Mouse (Mus musculus) natural killer cell, adult 2 months (primary cell): ENCODE measurements around the gene Apip.

Experiments used
- DNase-seq, 2 experiments: peaks; one replicate each; pipeline ENCODE4 v3.0.0; 2022; ENCODE audit warnings: low spot score in 2 of 2

The Apip gene

DNA sequence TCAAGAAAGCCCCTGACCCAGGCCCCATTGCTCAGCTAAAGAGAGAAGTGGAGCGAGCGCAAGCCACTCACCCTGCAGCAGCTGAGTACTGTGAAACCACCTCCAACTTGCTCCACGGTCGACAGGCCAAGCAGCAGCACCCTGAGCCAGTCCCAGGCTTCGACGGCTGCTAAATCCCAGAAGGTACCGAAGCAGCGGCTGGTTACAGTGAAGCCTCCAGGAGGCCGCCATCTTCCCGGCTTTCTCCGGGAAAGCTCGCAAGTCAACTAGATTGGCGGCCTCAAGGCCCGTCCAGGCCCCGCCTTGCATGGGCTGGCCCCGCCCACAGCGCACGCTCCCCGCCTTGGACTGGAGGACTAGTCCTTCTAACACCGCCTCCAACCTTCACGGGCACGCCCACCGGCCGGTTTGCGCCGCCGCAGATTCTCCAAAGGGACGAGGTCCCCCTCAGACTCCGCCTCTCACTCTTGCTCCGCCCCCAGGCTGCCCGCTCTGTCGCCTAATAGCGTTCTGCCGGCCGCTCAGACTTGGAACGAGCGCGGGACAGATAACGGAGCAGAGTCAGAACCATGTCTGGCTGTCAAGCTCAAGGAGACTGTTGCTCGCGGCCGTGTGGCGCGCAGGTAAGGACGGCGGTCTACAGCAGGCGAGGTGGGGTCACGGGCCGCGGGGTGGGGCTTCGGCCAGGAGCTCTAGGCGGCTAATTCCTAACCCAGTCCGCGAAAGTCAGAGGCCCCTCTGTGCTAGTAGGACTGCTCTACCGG, at the start of gene Apip, which contains the start of gene Pdhx:
Gene Apip (plus strand): TSS at position 457 of the 764 bp plus-strand sequence.
Gene Pdhx (minus strand): TSS at position 295 of the 764 bp plus-strand sequence.
- DNase-seq = peak; percentile 100

DNA sequence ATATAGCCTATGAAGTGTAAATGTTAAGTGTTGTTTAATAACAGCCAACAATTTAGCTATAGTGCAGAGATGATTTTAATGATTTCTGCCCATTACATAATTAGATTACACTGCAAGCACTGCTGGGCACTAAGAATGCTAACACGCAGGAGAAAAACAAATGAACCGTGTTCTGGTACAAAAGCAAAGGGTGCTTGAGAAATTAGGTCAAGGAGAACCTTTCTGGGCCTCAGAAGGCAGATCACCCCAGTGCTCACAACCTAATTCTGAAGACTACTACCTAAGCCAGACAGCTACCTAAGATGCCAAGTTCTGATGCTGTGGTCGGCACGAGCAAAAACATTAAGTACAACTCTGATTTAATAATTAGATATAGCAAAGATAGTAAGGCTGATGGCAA, 35.6 kb upstream of the Apip start:
- no peak for DNase-seq

DNA sequence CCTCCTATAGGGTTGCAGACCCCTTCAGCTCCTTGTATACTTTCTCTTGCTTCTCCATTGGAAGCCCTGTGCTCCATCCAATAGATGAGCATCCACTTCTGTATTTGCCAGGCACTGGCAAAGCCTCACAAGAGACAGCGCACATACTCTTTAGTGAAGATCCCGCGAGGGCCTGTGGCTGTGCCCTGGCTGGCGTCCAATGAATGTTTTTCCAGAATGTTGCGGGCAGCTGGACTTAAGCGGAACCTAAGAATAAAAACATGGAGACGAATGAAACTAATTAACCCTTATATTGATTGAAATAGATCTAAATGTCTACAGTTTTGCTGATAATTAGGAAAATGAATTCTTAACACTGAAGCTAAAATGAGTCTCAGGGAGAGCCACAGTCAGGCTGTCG, 32.6 kb upstream of the Apip start:
- DNase-seq = no peak

- DNase-seq = no peak
Observed at GRCm38 (mm10) chr2:103045286-103045685, 28.2 kb upstream of the Apip start.

GRCm38 (mm10) chr2:103051937-103052893, 21.3 kb upstream of the Apip start:
- DNase-seq = peak in 1 of 2 experiments; percentile 61

- DNase-seq = no peak
Observed at GRCm38 (mm10) chr2:103055820-103056219, 17.7 kb upstream of the Apip start.

- DNase-seq = no peak
Observed at GRCm38 (mm10) chr2:103058266-103058665, 15.2 kb upstream of the Apip start.

GRCm38 (mm10) chr2:103062865-103063264, 10.6 kb upstream of the Apip start:
- DNase-seq = peak; percentile 16 to 42

GRCm38 (mm10) chr2:103066683-103067551, 6.6 kb upstream of the Apip start:
- DNase-seq = no peak

GRCm38 (mm10) chr2:103067552-103068207, 5.8 kb upstream of the Apip start:
- no peak for DNase-seq

GRCm38 (mm10) chr2:103068602-103069001, 4.9 kb upstream of the Apip start:
- DNase-seq = no peak

DNA sequence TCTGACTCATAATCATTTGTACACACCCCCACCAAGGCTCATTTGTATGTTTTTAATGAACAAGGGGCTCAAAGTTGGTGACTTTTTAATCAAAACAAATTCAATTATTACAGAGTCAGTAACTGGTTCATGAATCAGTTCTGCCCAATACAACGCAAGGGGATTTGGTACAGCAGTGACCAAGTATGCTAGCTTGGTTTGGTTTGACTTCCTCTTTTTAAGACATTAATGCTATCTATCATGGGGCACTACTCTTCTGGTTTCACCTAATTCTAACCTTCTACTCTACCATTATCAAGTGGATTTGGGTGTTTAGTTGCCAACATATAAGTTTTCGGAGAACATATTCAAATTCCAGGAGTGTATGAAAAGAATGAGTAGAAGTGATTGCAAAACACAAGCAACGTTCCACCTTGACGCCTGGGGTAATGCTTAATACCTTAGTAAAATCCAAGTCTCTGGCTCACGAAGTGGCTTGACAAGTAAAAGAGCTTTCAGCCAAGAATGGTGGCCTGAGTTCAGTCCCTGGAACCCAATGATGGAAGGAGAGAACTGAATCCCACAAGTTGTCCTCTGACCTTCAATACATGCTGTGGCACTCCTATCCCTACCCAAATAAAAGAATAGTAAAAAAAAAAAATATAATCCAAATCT, 3.6 kb upstream of the Apip start:
- DNase-seq = no peak

GRCm38 (mm10) chr2:103070586-103070985, 2.9 kb upstream of the Apip start:
- no peak for DNase-seq

GRCm38 (mm10) chr2:103081117-103081516, 7.6 kb downstream of the Apip start:
- no peak for DNase-seq

- no peak for DNase-seq
Observed at GRCm38 (mm10) chr2:103081706-103082105, 8.2 kb downstream of the Apip start.

DNA sequence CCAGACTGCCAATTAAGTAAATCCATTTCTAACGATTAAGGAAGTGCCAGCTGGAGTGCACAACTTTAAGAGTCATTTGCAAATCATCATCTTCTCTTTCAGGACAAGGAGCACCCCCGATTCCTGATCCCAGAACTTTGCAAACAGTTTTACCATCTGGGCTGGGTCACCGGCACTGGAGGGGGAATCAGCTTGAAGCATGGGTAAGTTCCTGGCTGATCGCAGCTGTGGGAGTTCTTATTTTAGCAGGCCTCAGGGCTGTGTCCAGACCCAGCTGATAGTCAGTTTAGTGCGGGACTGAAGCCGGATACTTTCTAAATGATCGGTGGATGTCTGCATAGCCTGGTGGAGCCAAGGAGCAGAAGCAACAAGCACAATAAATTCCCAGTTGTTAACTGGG, 9.4 kb downstream of the Apip start:
- no peak for DNase-seq

GRCm38 (mm10) chr2:103084451-103084850, 11.0 kb downstream of the Apip start:
- peak; percentile 7 to 21 for DNase-seq

GRCm38 (mm10) chr2:103085633-103086032, 12.2 kb downstream of the Apip start:
- no peak for DNase-seq

DNA sequence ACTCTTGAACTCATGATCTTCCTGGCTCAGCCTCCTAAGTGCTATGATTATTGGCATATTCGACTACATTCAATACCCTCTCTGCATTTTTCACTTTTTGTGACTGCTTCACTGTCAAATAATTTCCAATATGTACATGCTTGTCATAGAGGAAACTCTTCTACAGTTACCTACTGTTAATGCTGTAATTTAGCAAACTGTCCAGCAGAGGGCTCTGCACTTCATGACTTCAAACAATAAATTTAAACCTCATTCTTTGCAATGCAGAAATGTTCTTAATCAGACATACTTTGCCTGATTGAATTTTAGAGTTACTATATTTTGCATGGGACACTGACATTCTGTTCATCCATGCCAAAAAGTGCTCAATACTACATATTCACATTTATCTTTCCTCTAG, 13.0 kb downstream of the Apip start:
- DNase-seq = no peak

DNA sequence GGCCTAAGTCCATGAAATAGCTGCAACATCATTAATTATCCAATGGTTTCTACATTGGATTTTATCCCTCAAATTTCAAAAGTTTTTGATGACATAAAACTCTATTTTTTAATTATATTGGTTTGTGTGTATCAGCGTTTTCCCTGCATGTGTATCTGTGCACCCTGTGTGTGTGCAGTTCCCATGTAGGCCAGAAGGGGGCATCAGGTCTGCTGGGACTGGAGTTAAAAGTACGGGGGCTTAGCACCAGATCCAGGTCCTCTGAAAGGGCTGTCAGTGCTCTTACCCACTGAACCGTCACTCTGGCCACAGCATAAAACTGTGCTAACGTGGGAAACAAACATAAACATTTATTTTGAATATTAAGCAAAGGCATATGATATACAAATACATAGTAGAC, 14.6 kb downstream of the Apip start:
- DNase-seq = no peak

DNA sequence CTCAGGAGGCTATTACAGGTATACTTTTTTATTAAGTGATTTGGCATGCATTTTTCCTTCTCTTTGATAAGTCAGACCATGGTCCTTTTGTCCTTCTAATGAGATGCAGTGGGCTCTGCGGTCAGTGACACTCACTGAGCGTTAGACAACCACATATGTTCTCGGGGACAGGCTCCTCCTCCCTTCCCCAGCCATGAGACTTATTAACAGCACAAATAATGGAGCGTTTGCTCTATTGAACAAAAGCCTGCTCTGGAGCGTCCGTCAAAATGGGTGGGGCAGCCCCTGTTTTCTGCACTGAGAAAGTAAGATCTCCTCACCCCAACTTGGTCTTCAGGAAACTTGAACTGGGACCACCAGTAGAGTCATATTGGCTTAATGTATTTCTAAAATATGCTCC, 16.0 kb downstream of the Apip start:
- no peak for DNase-seq
